Mouse (Mus musculus) cerebellum, postnatal 25 days (tissue): Measurements from ENCODE around the gene Man1c1.

ENCODE experiments used
- DNase-seq, 2 experiments: peaks; one replicate each; pipeline ENCODE4 v3.0.0; 2021; ENCODE audit warnings: mixed read lengths in 2 of 2

Man1c1 gene

DNA sequence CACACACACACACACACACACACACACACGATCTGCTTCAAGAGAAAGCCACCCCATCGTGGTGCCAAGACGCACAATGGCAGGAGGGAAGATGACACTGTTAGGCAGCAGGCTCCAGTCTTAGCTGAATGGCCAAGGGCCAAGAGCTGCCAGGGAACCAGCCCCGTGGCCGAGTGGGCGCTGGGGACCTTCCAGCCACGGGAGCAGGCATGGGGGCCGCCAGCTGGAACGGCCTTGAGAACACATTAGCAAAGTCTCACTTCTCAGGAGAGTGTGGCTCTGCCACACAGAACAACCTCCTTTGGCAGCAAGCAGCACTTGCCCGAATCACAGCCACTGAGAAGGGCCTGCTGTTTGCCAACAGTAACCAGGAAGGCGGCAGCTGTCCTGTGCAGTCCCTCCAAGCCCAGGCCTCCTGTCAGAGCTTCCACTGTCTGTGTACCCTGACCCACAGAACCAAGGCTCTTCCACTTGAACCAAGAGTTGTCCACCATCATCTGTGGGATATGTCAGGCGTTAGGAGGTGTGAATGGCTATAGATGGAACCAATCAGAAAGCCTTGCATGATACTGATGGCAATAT is 30.1 kb downstream of the Man1c1 start:
- peak; percentile 74 to 75 for DNase-seq

DNA sequence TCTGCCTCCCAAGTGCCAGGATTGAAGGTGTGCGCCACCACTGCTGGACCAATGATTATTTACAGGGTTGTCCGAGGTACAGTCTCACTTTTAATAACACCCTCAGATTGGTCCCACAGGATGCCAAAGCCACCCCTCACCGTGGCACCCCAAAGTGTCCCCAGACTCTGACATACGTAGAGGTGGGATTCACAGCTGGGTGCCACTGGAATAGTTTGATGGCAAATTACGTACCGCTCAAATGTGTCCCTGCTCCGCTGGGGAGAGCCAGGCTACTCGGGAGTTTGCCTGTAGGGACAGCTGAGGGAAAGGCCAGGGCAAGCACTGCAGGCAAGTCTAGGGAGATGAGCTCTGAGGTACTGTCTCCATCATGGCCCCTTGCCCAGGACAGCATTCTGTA is 30.9 kb downstream of the Man1c1 start:
- peak in 1 of 2 experiments; percentile 34 for DNase-seq

DNA sequence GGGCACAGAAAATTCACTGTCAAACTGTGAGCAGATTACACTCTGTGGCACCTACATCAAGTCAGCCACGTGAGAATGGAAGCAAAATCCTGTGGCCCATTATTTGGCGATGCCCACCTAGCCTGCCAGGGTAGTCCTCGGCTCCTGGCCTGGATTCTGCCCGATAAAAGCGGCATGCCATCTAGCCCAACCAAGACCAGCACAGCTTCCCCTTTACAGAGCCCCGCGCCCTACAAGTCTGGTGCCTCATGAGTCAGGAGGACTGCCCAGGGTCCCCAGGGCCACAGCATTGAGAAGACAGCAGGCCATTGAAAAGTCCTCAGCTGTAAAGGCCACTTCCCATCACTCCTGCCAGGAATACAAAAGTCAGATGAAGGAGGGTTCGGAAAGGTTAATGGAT is 31.8 kb downstream of the Man1c1 start:
- DNase-seq: peak in 1 of 2 experiments; percentile 29

GRCm38 (mm10) chr4:134671660-134672173 is 32.4 kb downstream of the Man1c1 start:
- no peak for DNase-seq

DNA sequence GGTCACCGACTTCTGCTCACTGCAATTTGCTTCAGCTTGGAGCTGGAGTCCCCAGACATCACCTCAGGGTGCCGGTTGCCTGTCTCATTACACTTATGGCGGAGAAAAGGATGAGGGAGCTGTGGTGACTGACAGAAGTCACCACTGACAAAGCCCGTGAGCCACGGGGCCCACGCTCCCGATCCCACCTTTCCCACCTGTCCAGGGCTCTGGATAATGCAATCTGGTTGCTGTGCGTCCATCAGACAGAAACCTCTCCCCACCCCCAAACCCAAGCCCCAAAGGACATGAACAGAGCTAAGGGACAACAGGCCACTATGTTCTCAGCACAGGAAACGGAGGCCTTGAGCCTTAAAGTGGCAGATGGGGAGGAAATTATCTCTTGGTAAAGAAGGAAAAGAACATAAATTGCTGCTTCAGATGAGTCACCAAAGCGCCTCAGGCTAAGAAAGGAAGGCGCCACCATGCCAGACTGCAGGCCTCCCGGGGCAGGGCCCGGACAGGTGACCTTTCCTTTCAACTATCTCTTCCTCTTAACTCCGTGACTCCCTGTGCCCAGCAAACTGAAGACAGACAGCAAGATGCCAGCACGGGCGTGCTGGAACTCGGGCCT is 34.2 kb downstream of the Man1c1 start:
- peak; percentile 64 to 69 for DNase-seq

DNA sequence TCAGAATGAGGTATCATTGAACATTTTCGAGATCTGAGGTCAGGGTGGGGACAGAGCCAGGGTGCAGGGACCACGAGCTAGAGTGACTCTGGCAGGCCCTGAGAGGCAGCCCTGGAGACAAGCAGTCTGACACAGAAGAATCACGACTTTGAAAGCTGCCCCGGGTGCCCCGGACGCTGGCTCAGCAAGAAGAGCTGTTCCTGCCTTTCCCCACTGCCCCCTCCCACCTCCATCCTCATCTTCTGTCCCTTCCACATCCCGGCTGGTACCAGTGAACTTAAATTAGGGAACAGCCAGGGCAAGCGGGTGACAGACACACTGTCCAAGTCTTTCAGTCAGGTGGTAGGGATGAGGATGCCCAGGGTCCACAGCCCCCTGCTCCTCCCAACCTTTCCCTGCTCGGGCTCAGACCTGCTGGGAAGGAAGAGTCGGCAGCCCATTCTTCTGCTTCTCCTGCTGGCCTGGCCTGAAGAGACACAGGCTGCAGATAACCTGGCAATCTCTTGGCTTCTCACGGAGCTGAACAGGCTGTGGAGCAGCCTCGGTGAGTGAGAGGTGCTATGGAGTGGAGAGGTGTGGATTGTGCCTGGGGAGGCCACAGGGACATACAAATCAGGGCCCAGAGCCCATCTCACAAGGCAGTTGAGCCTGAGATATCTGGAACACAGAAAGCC is 35.6 kb downstream of the Man1c1 start:
- DNase-seq: peak; percentile 76 to 77

DNA sequence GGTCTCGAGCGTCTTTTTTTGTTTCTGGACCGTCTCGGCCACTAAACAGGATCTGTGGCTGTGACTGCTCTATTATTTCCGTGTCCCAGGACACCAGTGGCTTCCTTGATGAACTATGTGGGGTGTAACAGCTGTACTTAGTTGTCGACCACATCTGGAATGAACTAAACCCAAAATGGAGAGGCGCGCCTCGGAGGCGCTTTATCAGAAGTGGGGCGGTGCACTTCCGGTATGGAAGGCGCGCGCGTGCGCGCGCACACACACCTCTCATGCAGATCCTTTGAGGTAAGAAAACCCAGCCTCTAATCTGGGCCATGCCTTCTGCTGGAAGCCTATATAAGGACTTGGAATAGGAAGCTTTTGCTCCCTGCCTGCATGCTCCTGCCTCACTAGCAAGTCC is 37.7 kb downstream of the Man1c1 start:
- DNase-seq: no peak

DNA sequence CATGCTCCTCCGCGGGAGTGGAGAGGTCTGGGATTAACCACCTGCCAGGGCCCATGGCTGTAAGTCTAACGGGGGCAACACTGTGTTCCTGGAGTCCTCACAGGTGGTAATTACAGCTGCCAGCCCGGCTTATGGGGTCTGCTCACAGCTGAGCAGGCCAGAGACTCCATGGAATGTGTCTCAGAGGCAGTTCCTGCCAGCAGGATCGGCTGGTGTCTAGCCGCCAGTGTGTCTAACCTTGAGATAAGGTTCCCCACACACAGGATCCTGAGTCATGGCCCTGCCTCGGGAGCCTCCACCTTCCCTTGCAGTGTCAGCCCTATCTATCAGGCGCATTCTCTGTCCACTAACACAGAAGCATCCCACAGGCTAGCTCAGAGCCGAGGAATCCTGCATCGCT is 41.0 kb downstream of the Man1c1 start:
- DNase-seq: peak; percentile 52 to 56

- DNase-seq: peak; percentile 67 to 71
These were observed 43.4 kb downstream of the Man1c1 start for GRCm38 (mm10) chr4:134660630-134661183.

GRCm38 (mm10) chr4:134659354-134660301 is 44.5 kb downstream of the Man1c1 start:
- DNase-seq: peak in 1 of 2 experiments; percentile 51

DNA sequence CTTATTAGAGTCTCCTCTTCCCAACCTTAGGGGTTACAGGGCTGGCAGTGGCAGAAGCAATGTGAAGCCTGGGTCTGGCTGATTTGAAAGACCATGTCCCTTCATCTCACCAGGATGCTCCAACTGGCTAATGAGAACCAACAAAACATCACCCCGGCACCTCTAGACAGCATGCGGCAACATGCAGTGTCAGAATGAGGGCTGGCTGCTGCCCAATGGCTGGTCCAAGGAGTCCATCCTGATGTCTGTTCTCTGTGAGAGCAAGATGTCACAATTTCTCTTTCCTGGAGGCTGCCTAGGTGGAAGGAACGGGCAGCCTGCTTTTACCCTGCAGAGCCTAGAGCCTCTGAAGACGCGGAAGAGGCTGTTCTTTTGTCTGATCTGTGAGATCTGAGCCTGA is 46.6 kb downstream of the Man1c1 start:
- DNase-seq: peak; percentile 73 to 82

DNA sequence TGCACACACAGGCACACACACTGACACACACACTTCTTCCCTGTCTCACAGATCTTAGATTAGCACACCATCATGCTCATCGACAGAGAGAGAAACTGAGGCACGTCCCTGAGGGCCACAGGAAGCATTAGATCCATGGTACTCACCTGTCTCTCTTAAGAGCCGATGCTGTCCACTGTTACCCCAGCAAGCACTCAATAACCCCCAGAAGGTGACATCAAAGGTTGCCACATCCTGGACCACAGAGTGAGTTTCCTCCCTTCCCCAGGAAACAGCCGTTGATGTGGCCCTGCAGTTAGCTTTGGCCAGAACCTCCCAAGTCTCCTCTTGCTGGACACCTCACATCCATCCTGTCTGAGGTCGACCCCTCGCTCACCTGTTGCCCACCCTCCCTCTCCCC is 49.7 kb downstream of the Man1c1 start:
- DNase-seq: no peak

DNA sequence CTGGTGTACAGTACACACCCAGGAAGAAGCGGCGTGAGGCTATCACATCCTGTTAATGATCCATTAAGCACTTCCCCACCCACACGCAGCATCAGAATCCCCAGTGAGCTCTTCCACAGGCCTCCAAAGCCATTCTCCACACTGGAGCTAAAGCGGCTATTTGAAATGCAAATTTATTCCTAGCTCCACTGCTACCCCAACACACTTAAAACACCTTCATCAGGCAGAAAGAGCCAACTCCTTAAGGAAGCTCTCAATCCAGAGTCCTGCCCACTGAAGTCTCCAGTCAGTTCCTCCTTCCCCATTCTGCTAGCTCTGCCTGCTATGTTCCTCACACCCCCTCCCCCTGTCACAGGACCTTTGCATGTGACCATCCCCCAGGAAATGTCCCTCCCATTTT is 51.4 kb downstream of the Man1c1 start:
- DNase-seq: no peak

DNA sequence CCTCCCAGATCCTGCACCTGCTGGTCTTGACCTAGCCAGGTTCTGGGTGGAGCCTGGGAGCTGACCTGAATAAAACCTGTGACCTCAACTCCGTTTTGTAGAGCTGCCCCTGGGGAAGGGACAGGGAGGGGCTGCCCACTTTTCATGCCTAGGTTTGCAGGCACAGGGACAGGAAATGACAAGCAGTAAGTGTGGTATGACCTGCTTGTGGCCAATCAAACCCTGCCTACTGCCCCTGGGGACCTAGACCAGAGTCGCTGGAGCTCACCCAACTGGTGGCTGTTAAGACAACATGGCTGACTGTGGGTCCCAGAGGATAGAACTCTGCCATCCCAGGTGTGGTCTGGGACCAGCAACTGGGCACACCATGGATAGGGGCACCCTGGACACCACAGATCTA is 51.9 kb downstream of the Man1c1 start:
- no peak for DNase-seq

DNA sequence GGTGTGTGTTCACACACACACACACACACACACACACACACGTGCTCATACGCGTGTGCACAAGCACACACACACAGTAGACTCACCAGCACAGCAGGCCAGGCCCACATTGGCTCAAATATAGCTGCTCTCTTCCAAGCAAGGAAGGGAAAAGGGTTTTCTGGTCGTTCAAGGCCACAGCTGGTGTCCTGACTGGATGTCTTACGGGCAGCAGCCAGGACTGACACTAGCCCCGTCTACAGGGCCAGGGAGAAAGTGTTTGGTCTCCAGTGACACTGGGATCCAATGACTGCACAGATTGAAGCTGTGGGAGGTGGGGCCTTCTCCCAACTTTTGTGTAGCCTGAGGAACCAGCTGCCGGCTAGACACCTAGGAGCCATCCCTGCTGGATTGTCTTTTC is 52.7 kb downstream of the Man1c1 start:
- peak in 1 of 2 experiments; percentile 26 for DNase-seq

DNA sequence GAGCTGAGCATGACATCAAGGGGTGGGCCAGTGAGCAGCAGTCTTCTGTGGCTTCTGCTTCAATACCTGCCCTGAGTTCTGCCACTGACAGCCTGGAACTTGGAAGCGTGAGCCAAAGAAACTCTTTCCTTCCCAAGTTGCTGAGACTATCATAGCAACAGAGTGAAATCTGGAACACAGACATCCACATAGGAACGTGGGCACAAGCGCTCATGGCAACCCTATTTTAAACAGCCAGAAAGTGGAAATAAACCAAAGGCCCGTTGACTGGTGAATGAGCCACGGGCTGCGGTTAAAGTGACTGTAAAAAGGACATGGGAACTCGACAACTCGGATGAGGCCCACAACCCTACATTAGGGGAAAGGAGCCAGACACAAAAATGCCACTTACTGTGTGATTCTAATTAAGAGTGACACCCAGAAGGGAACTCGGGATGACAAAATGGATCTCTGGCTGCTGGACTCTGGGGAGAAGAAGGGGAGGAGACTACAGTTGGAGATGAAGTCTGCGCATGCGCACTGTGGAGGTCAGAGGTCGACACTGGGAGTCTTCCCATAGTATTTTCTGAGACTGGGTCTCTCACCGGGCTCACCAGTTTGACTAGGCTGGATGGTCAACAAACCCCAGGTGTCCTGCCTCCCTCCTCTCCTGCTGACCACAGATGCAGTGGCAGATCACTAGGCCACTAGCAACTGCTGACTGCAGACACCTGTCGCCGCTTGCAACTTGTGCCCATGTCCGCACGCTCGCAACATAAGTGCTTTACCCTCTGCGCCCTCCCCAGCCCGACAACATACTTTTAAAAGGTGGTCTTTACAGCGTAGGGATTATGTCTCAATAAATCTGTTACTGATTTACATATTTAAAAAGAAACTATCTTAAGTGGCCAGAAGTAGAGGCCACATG is 58.8 kb downstream of the Man1c1 start:
- DNase-seq: no peak

GRCm38 (mm10) chr4:134644410-134644809 is 59.7 kb downstream of the Man1c1 start:
- no peak for DNase-seq

- no peak for DNase-seq
These were observed 62.2 kb downstream of the Man1c1 start for GRCm38 (mm10) chr4:134641711-134642516.

DNA sequence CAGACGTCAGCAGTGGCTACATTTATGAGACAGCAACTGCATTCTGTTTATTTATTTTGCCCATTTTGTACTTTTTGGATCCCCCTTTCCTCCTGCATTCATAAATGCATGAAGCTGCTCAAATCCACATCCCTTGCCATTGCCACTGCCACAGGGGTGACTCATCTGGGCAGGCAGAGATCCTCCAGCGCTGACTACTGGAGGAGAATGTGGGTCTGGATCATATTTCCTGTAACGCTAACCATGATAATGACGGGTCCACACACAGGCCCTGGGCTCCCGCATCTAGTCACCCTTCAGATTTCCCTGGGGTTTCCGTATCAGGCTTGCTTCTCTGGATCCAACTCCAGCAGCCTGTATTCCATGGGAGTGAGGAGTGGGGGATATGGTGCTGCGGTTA is 64.8 kb downstream of the Man1c1 start:
- DNase-seq: no peak

GRCm38 (mm10) chr4:134638111-134638550 is 66.0 kb downstream of the Man1c1 start:
- DNase-seq: no peak

- DNase-seq: no peak
These were observed 67.7 kb downstream of the Man1c1 start for GRCm38 (mm10) chr4:134636406-134636805.
